Mouse (Mus musculus) neutrophil, adult 59 days (primary cell): ENCODE data around the gene Zfp248. TPM values are rescaled to one million over a fixed set of nuclear protein-coding genes. Genes with fewer than 3 reads are reported as not detected.

ENCODE experiments used
- total RNA-seq, 2 experiments: library from RNA; stranded (reverse); gene quantifications; 1 replicate in 1 of 2; 2 replicates in 1 of 2; pipeline ENCODE4 v1.2.4; 2023

The Zfp248 gene
- under 1 TPM; 0.40 TPM for total RNA-seq

GRCm38 (mm10) chr6:118455042-118455631 lies at the start of gene Zfp248:
Gene Zfp248 (minus strand): TSS chr6:118455528.

GRCm38 (mm10) chr6:118478957-118479708 lies 23.8 kb upstream of the Zfp248 start, which contains the start of gene Zfp9:
Gene Zfp9 (minus strand): TSS chr6:118479320.

GRCm38 (mm10) chr6:118419050-118419920 lies 36.0 kb downstream of the Zfp248 start, which contains the start of gene Bms1:
Gene Bms1 (minus strand): TSS chr6:118419474.

Other genes starting within 250 kb of the Zfp248 start
- gene Bms1, start 36.1 kb downstream of the Zfp248 start, total RNA-seq = 10 to 100 TPM; 17.9 to 21.2 TPM
- under 1 TPM in 1 of 2 experiments, not detected in 1; 0.18 TPM for gene Zfp9, start 23.8 kb upstream of the Zfp248 start, total RNA-seq
- gene Ankrd26, start 106.7 kb upstream of the Zfp248 start, total RNA-seq = 1 to 10 TPM; 3.0 to 3.5 TPM